Mouse (Mus musculus): ENCODE measurements around the gene Atad5. TPM values are rescaled to one million over a fixed set of nuclear protein-coding genes. Genes with fewer than 3 reads are reported as not detected.
A peak's percentile ranks its signal among the peaks of the same experiment; 100 is the strongest.

Gene Atad5
- polyA plus RNA-seq, 1 experiment from 2014 or later, result 2.2 TPM

DNA sequence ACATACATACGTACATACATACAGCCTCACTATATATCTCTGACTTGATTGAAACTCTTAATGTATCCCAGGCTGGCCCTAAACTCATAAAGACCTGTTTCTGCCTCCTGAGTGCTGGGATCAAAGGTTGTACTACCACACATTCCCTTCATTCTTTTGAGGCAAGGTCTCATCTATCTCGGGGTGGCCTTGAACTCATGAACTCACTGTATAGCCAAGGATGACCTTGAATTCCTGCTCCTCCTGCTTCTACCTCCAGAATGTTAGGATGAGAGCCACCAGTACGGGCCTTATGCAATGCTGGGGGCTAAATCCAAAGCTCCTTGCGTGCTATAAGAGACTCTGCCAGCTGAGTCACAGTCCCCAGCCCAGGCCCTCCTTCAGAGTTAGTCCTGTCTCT is 71.8 kb downstream of the Atad5 start:
- Histone ChIP-seq H3K27ac (replicated peaks) (no peak overlapping the region), H3K9ac (ENCODE audit: low read length) (no peak overlapping the region), H3K9me3 (ENCODE audit: control insufficient read depth, low read length) (no peaks in the 10 kb centered on the region), H3K4me3 (ENCODE audit: low read depth, low read length) (no peak overlapping the region), H3K36me3 (ENCODE audit: control insufficient read depth, insufficient read depth, low read length) (no peaks in the 10 kb centered on the region), H3K4me1 (replicated peaks; ENCODE audit: control insufficient read depth, insufficient read depth) (no peaks in the 10 kb centered on the region), H3K4me2 (replicated peaks; ENCODE audit: low read depth) (no peak overlapping the region), H3K27me3 (ENCODE audit: control insufficient read depth, insufficient read depth, low read length) (no peaks in the 10 kb centered on the region)
- WGBS, result 74% methylated on average over 4 of the region's 4 CpGs
- no peak for ATAC-seq (ENCODE audit: low FRiP score, low TSS enrichment)
- DNase-seq (ENCODE audit: low spot score), result no peak
- TF ChIP-seq EP300 (optimal IDR thresholded peaks at IDR 0.05), result no peak
- TF ChIP-seq CTCF (IDR thresholded peaks at IDR 0.05; ENCODE audit: low read depth), result no peak

DNA sequence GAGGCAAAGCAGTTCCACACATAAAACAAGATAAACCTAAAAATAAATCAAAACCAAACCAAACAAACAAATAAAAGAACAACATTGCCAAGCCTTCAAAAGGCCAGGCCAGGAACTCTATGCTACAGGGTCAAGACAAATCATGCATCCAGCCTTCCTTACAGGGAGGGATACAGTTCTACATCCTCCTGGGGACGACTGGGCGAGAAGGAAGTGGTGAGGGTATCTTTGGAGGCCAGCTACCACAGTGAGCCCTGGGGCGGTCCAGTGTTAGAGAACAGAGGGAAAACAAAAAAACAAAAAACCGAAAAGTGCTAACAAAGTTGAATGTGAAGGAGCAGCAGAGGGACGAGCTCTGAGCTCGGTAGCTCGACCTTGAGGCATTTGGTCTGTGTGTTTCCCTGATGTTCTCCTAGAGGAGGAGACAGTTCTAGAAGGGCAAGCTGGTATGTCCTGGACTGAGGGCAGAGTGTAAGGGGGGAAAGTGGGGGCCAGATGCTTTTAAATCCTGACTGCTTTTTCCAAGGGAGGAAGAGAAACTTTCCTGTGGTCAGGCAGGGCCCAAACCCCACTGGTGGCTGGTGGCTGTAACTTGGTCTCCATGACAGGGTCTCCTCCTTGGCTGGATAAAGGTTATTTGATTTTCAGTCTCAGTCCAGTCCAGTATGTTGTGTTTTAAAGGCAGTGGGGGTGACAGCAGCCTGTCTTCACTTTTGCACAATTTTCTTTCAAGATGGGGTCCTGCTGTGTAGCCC is 74.3 kb downstream of the Atad5 start:
- Histone ChIP-seq H3K27ac (replicated peaks) (no peak overlapping the region), H3K4me3 (ENCODE audit: low read depth, low read length) (no peak overlapping the region), H3K9ac (ENCODE audit: low read length) (no peak overlapping the region), H3K4me1 (replicated peaks; ENCODE audit: control insufficient read depth, insufficient read depth) (no peaks in the 10 kb centered on the region), H3K4me2 (replicated peaks; ENCODE audit: low read depth) (no peak overlapping the region), H3K27me3 (ENCODE audit: control insufficient read depth, insufficient read depth, low read length) (no peaks in the 10 kb centered on the region), H3K36me3 (ENCODE audit: control insufficient read depth, insufficient read depth, low read length) (no peaks in the 10 kb centered on the region), H3K9me3 (ENCODE audit: control insufficient read depth, low read length) (no peaks in the 10 kb centered on the region)
- DNase-seq (ENCODE audit: low spot score) (no peak), ATAC-seq (ENCODE audit: low FRiP score, low TSS enrichment) (no peak)
- TF ChIP-seq CTCF (IDR thresholded peaks at IDR 0.05; ENCODE audit: low read depth), result no peak
- no peak for TF ChIP-seq EP300 (optimal IDR thresholded peaks at IDR 0.05)
- whole genome bisulfite sequencing, result 67% methylated on average over 7 of the region's 7 CpGs

- no peak for ATAC-seq (ENCODE audit: low FRiP score, low TSS enrichment)
- no peak for TF ChIP-seq CTCF (IDR thresholded peaks at IDR 0.05; ENCODE audit: low read depth)
- TF ChIP-seq EP300 (optimal IDR thresholded peaks at IDR 0.05), result no peak
- no peak overlapping the region for H3K4me2 ChIP-seq (replicated peaks; ENCODE audit: low read depth)
- H3K9me3 ChIP-seq (ENCODE audit: control insufficient read depth, low read length), result no peaks in the 10 kb centered on the region
- no peak overlapping the region for H3K9ac ChIP-seq (ENCODE audit: low read length)
- no peaks in the 10 kb centered on the region for H3K27me3 ChIP-seq (ENCODE audit: control insufficient read depth, insufficient read depth, low read length)
- H3K4me1 ChIP-seq (replicated peaks; ENCODE audit: control insufficient read depth, insufficient read depth), result no peaks in the 10 kb centered on the region
- H3K4me3 ChIP-seq (ENCODE audit: low read depth, low read length), result no peak overlapping the region
- H3K27ac ChIP-seq (replicated peaks), result no peak overlapping the region
- 67% methylated on average over 2 of the region's 2 CpGs for WGBS
- no peak for DNase-seq (ENCODE audit: low spot score)
- no peaks in the 10 kb centered on the region for H3K36me3 ChIP-seq (ENCODE audit: control insufficient read depth, insufficient read depth, low read length)
These were observed 75.0 kb downstream of the Atad5 start for GRCm38 (mm10) chr11:80164224-80164623.

- H3K36me3 ChIP-seq (ENCODE audit: control insufficient read depth, insufficient read depth, low read length), result no peaks in the 10 kb centered on the region
- no peak for ATAC-seq (ENCODE audit: low FRiP score, low TSS enrichment)
These were observed 78.9 kb downstream of the Atad5 start for GRCm38 (mm10) chr11:80168121-80168520.

DNA sequence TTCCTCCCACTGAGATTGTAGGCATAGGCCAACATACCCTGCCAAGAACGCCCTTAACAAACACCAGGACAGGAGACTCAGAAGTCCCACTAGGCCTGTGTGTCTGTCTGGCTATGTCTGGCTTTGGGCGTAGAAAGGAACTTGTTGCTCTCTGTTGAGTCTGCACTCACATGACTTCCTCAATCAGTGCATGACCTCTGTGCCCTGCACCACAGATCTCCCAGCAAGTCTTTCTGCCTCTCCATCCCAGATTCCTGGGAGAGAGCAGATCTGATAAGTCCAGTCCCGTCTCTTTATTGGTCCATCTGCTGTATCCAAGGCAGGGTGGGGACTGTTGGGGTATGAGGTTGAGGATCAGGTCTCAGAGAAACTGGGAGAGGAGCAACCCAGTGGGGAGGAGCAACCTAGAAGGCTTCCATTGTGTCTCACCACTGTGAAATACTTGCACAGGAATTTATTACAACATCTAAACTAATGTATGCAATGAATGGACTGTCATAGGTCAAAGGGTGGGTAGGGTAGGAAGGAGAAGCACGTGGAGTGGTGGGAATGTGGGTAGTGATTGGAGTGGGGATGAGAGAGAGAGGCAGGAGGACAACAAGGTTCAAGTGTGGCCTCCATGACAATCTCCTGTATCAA is 79.5 kb downstream of the Atad5 start:
- DNase-seq (ENCODE audit: low spot score), result no peak
- Histone ChIP-seq H3K4me3 (ENCODE audit: low read depth, low read length) (no peak overlapping the region), H3K4me1 (replicated peaks; ENCODE audit: control insufficient read depth, insufficient read depth) (no peaks in the 10 kb centered on the region), H3K4me2 (replicated peaks; ENCODE audit: low read depth) (no peak overlapping the region), H3K9me3 (ENCODE audit: control insufficient read depth, low read length) (no peaks in the 10 kb centered on the region), H3K9ac (ENCODE audit: low read length) (no peak overlapping the region), H3K27me3 (ENCODE audit: control insufficient read depth, insufficient read depth, low read length) (no peaks in the 10 kb centered on the region), H3K36me3 (ENCODE audit: control insufficient read depth, insufficient read depth, low read length) (no peaks in the 10 kb centered on the region), H3K27ac (replicated peaks) (peak overlapping the region; percentile 45)
- peak; percentile 48 for ATAC-seq (ENCODE audit: low FRiP score, low TSS enrichment)
- WGBS, result 72% methylated on average over 4 of the region's 4 CpGs
- TF ChIP-seq EP300 (optimal IDR thresholded peaks at IDR 0.05) (no peak), CTCF (IDR thresholded peaks at IDR 0.05; ENCODE audit: low read depth) (no peak)

More at GRCm38 (mm10) chr11:80168121-80168520, 78.9 kb downstream of the Atad5 start:
- no peak for TF ChIP-seq EP300 (optimal IDR thresholded peaks at IDR 0.05)
- no peak for TF ChIP-seq CTCF (IDR thresholded peaks at IDR 0.05; ENCODE audit: low read depth)
- H3K4me1 ChIP-seq (replicated peaks; ENCODE audit: control insufficient read depth, insufficient read depth), result no peaks in the 10 kb centered on the region
- no peaks in the 10 kb centered on the region for H3K27me3 ChIP-seq (ENCODE audit: control insufficient read depth, insufficient read depth, low read length)
- H3K9ac ChIP-seq (ENCODE audit: low read length), result no peak overlapping the region
- H3K4me3 ChIP-seq (ENCODE audit: low read depth, low read length), result no peak overlapping the region
- no peak overlapping the region for H3K27ac ChIP-seq (replicated peaks)
- DNase-seq (ENCODE audit: low spot score), result no peak
- 83% methylated on average over 9 of the region's 9 CpGs for WGBS
- H3K9me3 ChIP-seq (ENCODE audit: control insufficient read depth, low read length), result no peaks in the 10 kb centered on the region
- no peak overlapping the region for H3K4me2 ChIP-seq (replicated peaks; ENCODE audit: low read depth)

- TF ChIP-seq CTCF (IDR thresholded peaks at IDR 0.05; ENCODE audit: low read depth), result no peak
- TF ChIP-seq EP300 (optimal IDR thresholded peaks at IDR 0.05), result no peak
- 88% methylated on average over 3 of the region's 3 CpGs for WGBS
These were observed 80.4 kb downstream of the Atad5 start for GRCm38 (mm10) chr11:80169629-80170028.

More at GRCm38 (mm10) chr11:80169629-80170028, 80.4 kb downstream of the Atad5 start:
- H3K4me2 ChIP-seq (replicated peaks; ENCODE audit: low read depth), result no peak overlapping the region
- no peak overlapping the region for H3K4me3 ChIP-seq (ENCODE audit: low read depth, low read length)
- DNase-seq (ENCODE audit: low spot score) (no peak), ATAC-seq (ENCODE audit: low FRiP score, low TSS enrichment) (no peak)
- no peaks in the 10 kb centered on the region for H3K27me3 ChIP-seq (ENCODE audit: control insufficient read depth, insufficient read depth, low read length)
- no peaks in the 10 kb centered on the region for H3K9me3 ChIP-seq (ENCODE audit: control insufficient read depth, low read length)
- no peak overlapping the region for H3K27ac ChIP-seq (replicated peaks)
- H3K4me1 ChIP-seq (replicated peaks; ENCODE audit: control insufficient read depth, insufficient read depth), result no peaks in the 10 kb centered on the region
- H3K9ac ChIP-seq (ENCODE audit: low read length), result no peak overlapping the region
- no peaks in the 10 kb centered on the region for H3K36me3 ChIP-seq (ENCODE audit: control insufficient read depth, insufficient read depth, low read length)

Data from stomach, postnatal 0 days (tissue).